Mouse (Mus musculus) kidney, adult 2 months (tissue): ENCODE data around the gene Esrra.

ENCODE experiments used
- CTCF ChIP-seq: fragments of 200-500 bp; conservative IDR thresholded peaks from 2 replicates; pipeline ENCODE4 v1.5.1; 2011; ENCODE audit warnings: low read depth, mild to moderate bottlenecking, control low read depth, low read length, moderate library complexity, mixed read lengths; ENCODE audit not compliant: insufficient read depth, insufficient read length
- POLR2A ChIP-seq: fragments of 200-500 bp; IDR thresholded peaks from one replicate; pipeline ENCODE4 v1.6.1; 2011; ENCODE audit warnings: low read depth, low read length, control low read depth

DNA sequence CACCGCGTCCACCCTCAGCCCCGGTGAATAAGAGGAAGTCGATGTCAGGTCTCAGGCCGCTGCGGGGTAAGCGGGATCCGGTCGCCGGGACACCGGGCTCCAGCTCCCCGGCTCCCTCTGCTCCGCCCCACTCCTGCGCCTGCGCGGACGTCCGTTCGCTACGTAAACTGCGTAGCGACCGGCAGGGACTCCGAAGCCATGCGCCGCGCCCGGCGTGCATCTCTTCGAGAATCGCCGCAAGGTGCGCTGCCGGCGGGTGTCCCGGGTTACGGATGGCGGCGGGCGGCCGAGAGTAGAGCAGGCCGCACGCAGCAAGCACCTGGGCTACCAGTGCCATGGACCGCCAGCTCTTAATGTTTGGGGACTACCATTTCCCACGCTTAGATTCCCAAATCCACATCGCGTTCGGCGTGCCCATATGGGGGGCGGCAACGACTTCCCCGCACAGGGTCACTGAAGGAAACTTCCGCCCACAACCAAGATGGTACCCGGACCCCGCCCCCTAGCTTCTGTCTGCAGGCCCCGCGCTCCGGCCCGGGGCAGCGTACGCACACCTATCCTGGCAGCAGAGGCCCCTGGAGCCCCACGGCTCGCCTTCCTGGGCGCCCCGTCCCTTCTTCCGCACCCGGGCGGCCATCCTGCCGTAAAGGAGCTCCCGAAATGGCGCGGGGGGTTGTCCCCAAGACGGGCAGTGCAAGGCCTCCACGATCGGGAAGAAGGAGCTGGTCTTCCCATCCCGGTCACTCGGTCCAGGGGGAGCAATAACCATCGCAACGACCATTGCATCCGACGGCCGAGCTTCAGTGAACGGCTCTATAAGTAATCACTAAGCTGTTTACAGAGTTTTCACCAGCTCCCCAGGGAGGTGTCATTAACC is 20.0 kb upstream of the Esrra start, which contains the start of gene Bad:
- TF ChIP-seq CTCF (no peak), POLR2A (peak; percentile 22)
